Mouse (Mus musculus) monocyte, adult 59 days (primary cell): ENCODE results near the gene Gm8257. TPM values are rescaled to one million over a fixed set of nuclear protein-coding genes. Genes with fewer than 3 reads are reported as not detected.

ENCODE experiments used
- total RNA-seq, 2 experiments: library from RNA; stranded (reverse); gene quantifications; one replicate each; pipeline ENCODE4 v1.2.4; 2023

The Gm8257 gene
- total RNA-seq = not detected

GRCm38 (mm10) chr14:44706356-44706755 is at the start of gene Gm8257:
Gene Gm8257 (minus strand): TSS chr14:44706456.

GRCm38 (mm10) chr14:44750240-44750639 is 44.0 kb upstream of the Gm8257 start, which contains the start of gene Gm8267:
Gene Gm8267 (minus strand): TSS chr14:44750340.

GRCm38 (mm10) chr14:44627737-44628136 is 78.5 kb downstream of the Gm8257 start, which contains the start of gene Gm5624:
Gene Gm5624 (minus strand): TSS chr14:44627938.

Other genes starting within 250 kb of the Gm8257 start
- not detected for gene BC061237, start 214.0 kb downstream of the Gm8257 start, total RNA-seq
- not detected for gene Gm17093, start 188.2 kb downstream of the Gm8257 start, total RNA-seq
- not detected for gene Gm8247, start 123.3 kb downstream of the Gm8257 start, total RNA-seq
- gene Gm5624, start 78.5 kb downstream of the Gm8257 start, total RNA-seq = not detected
- gene Gm8267, start 43.9 kb upstream of the Gm8257 start, total RNA-seq = not detected
- not detected for gene Ptgdr, start 152.9 kb upstream of the Gm8257 start, total RNA-seq